Mouse (Mus musculus): ENCODE measurements around the gene 4930579F01Rik. TPM values are rescaled to one million over a fixed set of nuclear protein-coding genes. Genes with fewer than 3 reads are reported as not detected.

Gene 4930579F01Rik
- polyA plus RNA-seq (2016; fragmentation: Nextera tagmentation; extraction: Ambion mirVana) = not detected in 2 replicates

GRCm38 (mm10) chr3:138193683-138194302 is at the start of gene 4930579F01Rik:
Gene 4930579F01Rik (minus strand): TSS chr3:138193825.
- no peaks in the 10 kb centered on the region for H3K36me3 ChIP-seq
- no peaks in the 10 kb centered on the region for H3K27me3 ChIP-seq (ENCODE audit: insufficient read depth, poor library complexity, severe bottlenecking)
- no peak within 1 kb of the TSS for H3K4me3 ChIP-seq
- H3K27ac ChIP-seq = no peak within 1 kb of the TSS
- WGBS = 73% methylated on average over 15 of the region's 15 CpGs
- no peak for DNase-seq (ENCODE audit: low spot score)
- no peaks in the 10 kb centered on the region for H3K9me3 ChIP-seq
- 0 out of 2 replicates have a peak, but pooled peaks cover 3% of the 10 kb centered on the region for H3K4me1 ChIP-seq

- WGBS = 88% methylated on average over 6 of the region's 6 CpGs
- no peak for DNase-seq (ENCODE audit: low spot score)
- no peak overlapping the region for H3K4me3 ChIP-seq
- no peaks in the 10 kb centered on the region for H3K4me1 ChIP-seq
- no peaks in the 10 kb centered on the region for H3K36me3 ChIP-seq
- H3K27me3 ChIP-seq (ENCODE audit: insufficient read depth, poor library complexity, severe bottlenecking) = no peaks in the 10 kb centered on the region
- H3K9me3 ChIP-seq = no peaks in the 10 kb centered on the region
- H3K27ac ChIP-seq = no peak overlapping the region
Observed at GRCm38 (mm10) chr3:138242933-138243332, 49.3 kb upstream of the 4930579F01Rik start.

- Histone ChIP-seq H3K27ac (no peak overlapping the region; the same call in 1 of the 2 replicates), H3K9me3 (no peaks in the 10 kb centered on the region), H3K27me3 (ENCODE audit: insufficient read depth, poor library complexity, severe bottlenecking) (no peaks in the 10 kb centered on the region), H3K4me1 (no peaks in the 10 kb centered on the region), H3K4me3 (no peak overlapping the region), H3K36me3 (no peaks in the 10 kb centered on the region)
- WGBS = 85% methylated on average over 14 of the region's 14 CpGs
- DNase-seq (ENCODE audit: low spot score) = peak; percentile 41
Observed at GRCm38 (mm10) chr3:138242021-138242726, 48.5 kb upstream of the 4930579F01Rik start.

GRCm38 (mm10) chr3:138241371-138241770 is 47.7 kb upstream of the 4930579F01Rik start:
- no peak overlapping the region for H3K4me3 ChIP-seq
- 33% methylated on average over 6 of the region's 6 CpGs for WGBS
- H3K4me1 ChIP-seq = no peaks in the 10 kb centered on the region
- DNase-seq (ENCODE audit: low spot score) = peak; percentile 54
- H3K27ac ChIP-seq = no peak overlapping the region
- H3K9me3 ChIP-seq = no peaks in the 10 kb centered on the region
- H3K36me3 ChIP-seq = no peaks in the 10 kb centered on the region
- H3K27me3 ChIP-seq (ENCODE audit: insufficient read depth, poor library complexity, severe bottlenecking) = no peaks in the 10 kb centered on the region

- DNase-seq (ENCODE audit: low spot score) = peak; percentile 63
- Histone ChIP-seq H3K4me1 (no peaks in the 10 kb centered on the region), H3K9me3 (no peaks in the 10 kb centered on the region), H3K27me3 (ENCODE audit: insufficient read depth, poor library complexity, severe bottlenecking) (no peaks in the 10 kb centered on the region), H3K27ac (no peak overlapping the region), H3K4me3 (no peak overlapping the region), H3K36me3 (no peaks in the 10 kb centered on the region)
- 86% methylated on average over 5 of the region's 5 CpGs for WGBS
Observed at GRCm38 (mm10) chr3:138240942-138241341, 47.3 kb upstream of the 4930579F01Rik start.

- no peak overlapping the region for H3K4me3 ChIP-seq
- no peaks in the 10 kb centered on the region for H3K9me3 ChIP-seq
- DNase-seq (ENCODE audit: low spot score) = peak; percentile 58
- 76% methylated on average over 3 of the region's 3 CpGs for WGBS
- H3K27ac ChIP-seq = no peak overlapping the region
- no peaks in the 10 kb centered on the region for H3K36me3 ChIP-seq
- no peaks in the 10 kb centered on the region for H3K27me3 ChIP-seq (ENCODE audit: insufficient read depth, poor library complexity, severe bottlenecking)
- no peaks in the 10 kb centered on the region for H3K4me1 ChIP-seq
Observed at GRCm38 (mm10) chr3:138240411-138240810, 46.8 kb upstream of the 4930579F01Rik start.

- H3K36me3 ChIP-seq = no peaks in the 10 kb centered on the region
- H3K4me3 ChIP-seq = no peak overlapping the region
- H3K9me3 ChIP-seq = no peaks in the 10 kb centered on the region
- no peaks in the 10 kb centered on the region for H3K4me1 ChIP-seq
- DNase-seq (ENCODE audit: low spot score) = peak; percentile 45
- WGBS = 87% methylated on average over 6 of the region's 6 CpGs
- H3K27me3 ChIP-seq (ENCODE audit: insufficient read depth, poor library complexity, severe bottlenecking) = no peaks in the 10 kb centered on the region
- H3K27ac ChIP-seq = no peak overlapping the region
Observed at GRCm38 (mm10) chr3:138239461-138239860, 45.8 kb upstream of the 4930579F01Rik start.

- H3K27ac ChIP-seq = no peak overlapping the region
- no peaks in the 10 kb centered on the region for H3K4me1 ChIP-seq
- no peaks in the 10 kb centered on the region for H3K9me3 ChIP-seq
- no peaks in the 10 kb centered on the region for H3K36me3 ChIP-seq
- WGBS = 77% methylated on average over 10 of the region's 10 CpGs
- H3K4me3 ChIP-seq = no peak overlapping the region
- peak; percentile 59 for DNase-seq (ENCODE audit: low spot score)
- H3K27me3 ChIP-seq (ENCODE audit: insufficient read depth, poor library complexity, severe bottlenecking) = no peaks in the 10 kb centered on the region
Observed at GRCm38 (mm10) chr3:138238046-138238445, 44.4 kb upstream of the 4930579F01Rik start.

GRCm38 (mm10) chr3:138236546-138237163 is 43.0 kb upstream of the 4930579F01Rik start:
- WGBS = 77% methylated on average over 11 of the region's 11 CpGs

GRCm38 (mm10) chr3:138231531-138231930 is 37.9 kb upstream of the 4930579F01Rik start:
- Histone ChIP-seq H3K9me3 (no peaks in the 10 kb centered on the region), H3K36me3 (no peaks in the 10 kb centered on the region), H3K4me3 (no peak overlapping the region), H3K4me1 (no peaks in the 10 kb centered on the region), H3K27ac (no peak overlapping the region), H3K27me3 (ENCODE audit: insufficient read depth, poor library complexity, severe bottlenecking) (no peaks in the 10 kb centered on the region)
- WGBS = 86% methylated on average over 2 of the region's 2 CpGs
- no peak for DNase-seq (ENCODE audit: low spot score)

More at GRCm38 (mm10) chr3:138236546-138237163, 43.0 kb upstream of the 4930579F01Rik start:
- Histone ChIP-seq H3K27me3 (ENCODE audit: insufficient read depth, poor library complexity, severe bottlenecking) (no peaks in the 10 kb centered on the region), H3K9me3 (no peaks in the 10 kb centered on the region), H3K27ac (no peak overlapping the region), H3K36me3 (no peaks in the 10 kb centered on the region), H3K4me1 (no peaks in the 10 kb centered on the region), H3K4me3 (no peak overlapping the region)
- peak; percentile 47 for DNase-seq (ENCODE audit: low spot score)

GRCm38 (mm10) chr3:138230266-138230665 is 36.6 kb upstream of the 4930579F01Rik start:
- H3K9me3 ChIP-seq = no peaks in the 10 kb centered on the region
- H3K36me3 ChIP-seq = no peaks in the 10 kb centered on the region
- no peaks in the 10 kb centered on the region for H3K27me3 ChIP-seq (ENCODE audit: insufficient read depth, poor library complexity, severe bottlenecking)
- H3K27ac ChIP-seq = no peak overlapping the region
- no peak overlapping the region for H3K4me3 ChIP-seq
- peak; percentile 57 for DNase-seq (ENCODE audit: low spot score)
- H3K4me1 ChIP-seq = 0 out of 2 replicates have a peak, but pooled peaks cover 4% of the 10 kb centered on the region
- 78% methylated on average over 3 of the region's 3 CpGs for WGBS

GRCm38 (mm10) chr3:138229448-138229847 is 35.8 kb upstream of the 4930579F01Rik start:
- peak; percentile 47 for DNase-seq (ENCODE audit: low spot score)
- 86% methylated on average over 1 of the region's 1 CpGs for WGBS
- H3K4me3 ChIP-seq = no peak overlapping the region
- H3K4me1 ChIP-seq = 0 out of 2 replicates have a peak, but pooled peaks cover 4% of the 10 kb centered on the region
- H3K27ac ChIP-seq = no peak overlapping the region
- no peaks in the 10 kb centered on the region for H3K27me3 ChIP-seq (ENCODE audit: insufficient read depth, poor library complexity, severe bottlenecking)
- no peaks in the 10 kb centered on the region for H3K9me3 ChIP-seq
- H3K36me3 ChIP-seq = no peaks in the 10 kb centered on the region

- Histone ChIP-seq H3K27me3 (ENCODE audit: insufficient read depth, poor library complexity, severe bottlenecking) (no peaks in the 10 kb centered on the region), H3K36me3 (no peaks in the 10 kb centered on the region), H3K4me3 (no peak overlapping the region), H3K4me1 (0 out of 2 replicates have a peak, but pooled peaks cover 4% of the 10 kb centered on the region), H3K9me3 (no peaks in the 10 kb centered on the region), H3K27ac (no peak overlapping the region)
- 86% methylated on average over 8 of the region's 8 CpGs for WGBS
- DNase-seq (ENCODE audit: low spot score) = peak; percentile 61
Observed at GRCm38 (mm10) chr3:138227782-138228181, 34.2 kb upstream of the 4930579F01Rik start.
